Mouse (Mus musculus): ENCODE data around the gene 4931440F15Rik. TPM values are rescaled to one million over a fixed set of nuclear protein-coding genes. Genes with fewer than 3 reads are reported as not detected.

The 4931440F15Rik gene
- polyA plus RNA-seq, 1 experiment from 2014 or later, result 0.43 TPM

- Histone ChIP-seq H3K4me3 (no peak overlapping the region), H3K9ac (no peak overlapping the region), H3K4me2 (no peak overlapping the region), H3K9me3 (no peaks in the 10 kb centered on the region), H3K36me3 (peaks cover 13% of the 10 kb centered on the region), H3K4me1 (replicated peaks) (no peaks in the 10 kb centered on the region), H3K27me3 (no peaks in the 10 kb centered on the region), H3K27ac (replicated peaks) (no peak overlapping the region)
- 96% methylated on average over 6 of the region's 6 CpGs for WGBS
- no peak for ATAC-seq (ENCODE audit: low read depth)
Observed at GRCm38 (mm10) chr11:29795106-29795505, 30.4 kb downstream of the 4931440F15Rik start.

- ATAC-seq (ENCODE audit: low read depth), result no peak
- H3K9ac ChIP-seq, result no peak overlapping the region
- H3K36me3 ChIP-seq, result peaks cover 13% of the 10 kb centered on the region
- 70% methylated on average over 2 of the region's 2 CpGs for WGBS
- H3K4me1 ChIP-seq (replicated peaks), result no peaks in the 10 kb centered on the region
- H3K27ac ChIP-seq (replicated peaks), result no peak overlapping the region
- no peak overlapping the region for H3K4me2 ChIP-seq
- H3K4me3 ChIP-seq, result no peak overlapping the region
- H3K9me3 ChIP-seq, result no peaks in the 10 kb centered on the region
- H3K27me3 ChIP-seq, result no peaks in the 10 kb centered on the region
Observed at GRCm38 (mm10) chr11:29794475-29794874, 31.0 kb downstream of the 4931440F15Rik start.

GRCm38 (mm10) chr11:29790796-29791195, 34.7 kb downstream of the 4931440F15Rik start:
- H3K9ac ChIP-seq, result no peak overlapping the region
- peaks cover 8% of the 10 kb centered on the region for H3K4me1 ChIP-seq (replicated peaks)
- no peak overlapping the region for H3K4me2 ChIP-seq
- H3K4me3 ChIP-seq, result no peak overlapping the region
- ATAC-seq (ENCODE audit: low read depth), result no peak
- H3K9me3 ChIP-seq, result no peaks in the 10 kb centered on the region
- no peak overlapping the region for H3K27ac ChIP-seq (replicated peaks)
- H3K36me3 ChIP-seq, result peaks cover 13% of the 10 kb centered on the region
- H3K27me3 ChIP-seq, result no peaks in the 10 kb centered on the region
- WGBS, result 93% methylated on average over 2 of the region's 2 CpGs

- ATAC-seq (ENCODE audit: low read depth), result peak; percentile 82
- H3K27ac ChIP-seq (replicated peaks), result no peak overlapping the region
- H3K4me3 ChIP-seq, result no peak overlapping the region
- no peak overlapping the region for H3K4me2 ChIP-seq
- peaks cover 13% of the 10 kb centered on the region for H3K36me3 ChIP-seq
- H3K27me3 ChIP-seq, result no peaks in the 10 kb centered on the region
- H3K9ac ChIP-seq, result no peak overlapping the region
- H3K4me1 ChIP-seq (replicated peaks), result peaks cover 8% of the 10 kb centered on the region
- WGBS, result 74% methylated on average over 6 of the region's 6 CpGs
- H3K9me3 ChIP-seq, result no peaks in the 10 kb centered on the region
Observed at GRCm38 (mm10) chr11:29788921-29789638, 36.4 kb downstream of the 4931440F15Rik start.

- Histone ChIP-seq H3K27me3 (no peaks in the 10 kb centered on the region), H3K9me3 (no peaks in the 10 kb centered on the region), H3K27ac (replicated peaks) (no peak overlapping the region), H3K36me3 (peaks cover 9% of the 10 kb centered on the region; the same call in 1 of the 2 replicates), H3K9ac (no peak overlapping the region), H3K4me2 (no peak overlapping the region), H3K4me1 (replicated peaks) (peaks cover 8% of the 10 kb centered on the region), H3K4me3 (no peak overlapping the region)
- WGBS, result 48% methylated on average over 1 of the region's 1 CpGs
- no peak for ATAC-seq (ENCODE audit: low read depth)
Observed at GRCm38 (mm10) chr11:29788499-29788898, 37.0 kb downstream of the 4931440F15Rik start.

GRCm38 (mm10) chr11:29787473-29787872, 38.0 kb downstream of the 4931440F15Rik start:
- no peaks in the 10 kb centered on the region for H3K9me3 ChIP-seq
- no peak overlapping the region for H3K27ac ChIP-seq (replicated peaks)
- 32% methylated on average over 5 of the region's 5 CpGs for WGBS
- no peak overlapping the region for H3K4me3 ChIP-seq
- no peak overlapping the region for H3K4me2 ChIP-seq
- no peaks in the 10 kb centered on the region for H3K27me3 ChIP-seq
- 0 out of 2 replicates have a peak, but pooled peaks cover 3% of the 10 kb centered on the region for H3K36me3 ChIP-seq
- H3K4me1 ChIP-seq (replicated peaks), result peaks cover 8% of the 10 kb centered on the region
- ATAC-seq (ENCODE audit: low read depth), result no peak
- H3K9ac ChIP-seq, result no peak overlapping the region

GRCm38 (mm10) chr11:29786583-29787219, 38.8 kb downstream of the 4931440F15Rik start:
- Histone ChIP-seq H3K27me3 (no peaks in the 10 kb centered on the region), H3K9me3 (no peaks in the 10 kb centered on the region), H3K4me1 (replicated peaks) (peaks cover 8% of the 10 kb centered on the region), H3K4me3 (no peak overlapping the region), H3K36me3 (no peaks in the 10 kb centered on the region), H3K4me2 (no peak overlapping the region), H3K27ac (replicated peaks) (no peak overlapping the region), H3K9ac (no peak overlapping the region)
- WGBS, result 87% methylated on average over 6 of the region's 6 CpGs
- no peak for ATAC-seq (ENCODE audit: low read depth)

GRCm38 (mm10) chr11:29779409-29780026, 46.0 kb downstream of the 4931440F15Rik start:
- 29% methylated on average over 2 of the region's 2 CpGs for WGBS
- no peak for ATAC-seq (ENCODE audit: low read depth)
- Histone ChIP-seq H3K36me3 (no peaks in the 10 kb centered on the region), H3K4me2 (no peak overlapping the region), H3K9ac (no peak overlapping the region), H3K27ac (replicated peaks) (no peak overlapping the region), H3K4me1 (replicated peaks) (peaks cover 4% of the 10 kb centered on the region), H3K27me3 (no peaks in the 10 kb centered on the region), H3K9me3 (no peaks in the 10 kb centered on the region), H3K4me3 (no peak overlapping the region)

GRCm38 (mm10) chr11:29778936-29779335, 46.5 kb downstream of the 4931440F15Rik start:
- 72% methylated on average over 3 of the region's 3 CpGs for WGBS
- ATAC-seq (ENCODE audit: low read depth), result no peak
- Histone ChIP-seq H3K27ac (replicated peaks) (no peak overlapping the region), H3K4me3 (no peak overlapping the region), H3K4me1 (replicated peaks) (peaks cover 7% of the 10 kb centered on the region), H3K36me3 (no peaks in the 10 kb centered on the region), H3K9me3 (no peaks in the 10 kb centered on the region), H3K27me3 (no peaks in the 10 kb centered on the region), H3K4me2 (no peak overlapping the region), H3K9ac (no peak overlapping the region)

GRCm38 (mm10) chr11:29777964-29778363, 47.5 kb downstream of the 4931440F15Rik start:
- H3K36me3 ChIP-seq, result no peaks in the 10 kb centered on the region
- H3K9me3 ChIP-seq, result no peaks in the 10 kb centered on the region
- no peak overlapping the region for H3K4me3 ChIP-seq
- no peak for ATAC-seq (ENCODE audit: low read depth)
- H3K4me1 ChIP-seq (replicated peaks), result peaks cover 7% of the 10 kb centered on the region
- no peak overlapping the region for H3K9ac ChIP-seq
- H3K4me2 ChIP-seq, result no peak overlapping the region
- H3K27me3 ChIP-seq, result no peaks in the 10 kb centered on the region
- no peak overlapping the region for H3K27ac ChIP-seq (replicated peaks)

- Histone ChIP-seq H3K9me3 (no peaks in the 10 kb centered on the region), H3K4me3 (no peak overlapping the region), H3K27me3 (no peaks in the 10 kb centered on the region), H3K4me2 (no peak overlapping the region), H3K27ac (replicated peaks) (no peak overlapping the region), H3K4me1 (replicated peaks) (peaks cover 7% of the 10 kb centered on the region), H3K9ac (no peak overlapping the region), H3K36me3 (no peaks in the 10 kb centered on the region)
- 75% methylated on average over 2 of the region's 2 CpGs for WGBS
- ATAC-seq (ENCODE audit: low read depth), result no peak
Observed at GRCm38 (mm10) chr11:29774760-29775159, 50.7 kb downstream of the 4931440F15Rik start.

- H3K4me2 ChIP-seq, result no peak overlapping the region
- H3K27me3 ChIP-seq, result no peaks in the 10 kb centered on the region
- H3K27ac ChIP-seq (replicated peaks), result no peak overlapping the region
- H3K36me3 ChIP-seq, result no peaks in the 10 kb centered on the region
- 43% methylated on average over 2 of the region's 2 CpGs for WGBS
- no peak; the same call in 1 of the 2 replicates for ATAC-seq (ENCODE audit: low read depth)
- no peak overlapping the region for H3K4me3 ChIP-seq
- H3K9ac ChIP-seq, result no peak overlapping the region
- H3K4me1 ChIP-seq (replicated peaks), result peaks cover 7% of the 10 kb centered on the region
- H3K9me3 ChIP-seq, result no peaks in the 10 kb centered on the region
Observed at GRCm38 (mm10) chr11:29774296-29774695, 51.2 kb downstream of the 4931440F15Rik start.
